Comparison of ENCODE assay signal across 9 mouse cellular contexts in genomic region chr11:77821648-77822047, GRCm38 (mm10). TPM values are rescaled to one million over a fixed set of nuclear protein-coding genes. Genes with fewer than 3 reads are reported as not detected.
DNase-seq lines count a peak whose midpoint lies in the region; ATAC-seq and TF ChIP-seq lines count a peak whose summit lies in the region.
"Had no signal": no experiment of that assay in that cellular context is flagged by ENCODE, and none has a peak within 500 bp of the region (broad histone marks: within the 10 kb centered on the region; RNA-seq: fewer than 3 reads in every experiment).

No protein-coding gene starts in this region.

- 20% methylated on average over 8 of the region's 8 CpGs for WGBS in heart, embryonic 11.5 days (ENCODE audit: insufficient replicate concordance)
- 56% methylated on average over 8 of the region's 8 CpGs for WGBS in spleen, adult 2 months

- no peaks in the 10 kb centered on the region for H3K9me3 ChIP-seq in heart, embryonic 11.5 days (replicated peaks; ENCODE audit: control insufficient read depth, low read length)
- H3K9me3 ChIP-seq: embryonic facial prominence, embryonic 12.5 days had no signal

- no peak overlapping the region for H3K27ac ChIP-seq in heart, embryonic 11.5 days (ENCODE audit: low read depth, low read length)
- H3K27ac ChIP-seq in spleen, adult 2 months (ENCODE audit: insufficient read depth, low read length), result no peak overlapping the region
- H3K27ac ChIP-seq: embryonic facial prominence, embryonic 12.5 days had no signal

- peak; percentile 57 to 66 for DNase-seq in heart, postnatal 36 days
- DNase-seq in spleen, adult 2 months (ENCODE audit: low read depth in 1 of 2, low spot score in 2 of 2), result peak in 1 of 2 experiments; percentile 31
- DNase-seq in spleen, adult 12 weeks (ENCODE audit: low spot score), result no peak
- peak; percentile 80 for DNase-seq in brain, adult 2 months (ENCODE audit: low read depth, low spot score)
- DNase-seq in forelimb bud, embryonic 11.5 days (ENCODE audit: low read depth, low spot score), result peak; percentile 36

- no peak for ATAC-seq in heart, embryonic 11.5 days (replicated peaks; ENCODE audit: insufficient number of reproducible peaks, low FRiP score, low TSS enrichment)
- ATAC-seq in megakaryocyte progenitor cell, adult 5-6 weeks (replicated peaks; ENCODE audit: poor library complexity), result 0 out of 2 replicates have a peak, but pooled peaks have one; percentile 56
- no peak for ATAC-seq in inflammation-experienced regulatory T-cells, adult 6 months

- H3K27me3 ChIP-seq in heart, embryonic 11.5 days (ENCODE audit: control insufficient read depth, insufficient read depth, low read length), result no peaks in the 10 kb centered on the region
- no peaks in the 10 kb centered on the region for H3K27me3 ChIP-seq in spleen, adult 2 months (ENCODE audit: control insufficient read depth, insufficient read depth, low read length)
- H3K27me3 ChIP-seq: embryonic facial prominence, embryonic 12.5 days had no signal

- peaks cover 11% of the 10 kb centered on the region for H3K4me1 ChIP-seq in heart, embryonic 11.5 days (ENCODE audit: control insufficient read depth, insufficient read depth, low read length)
- no peaks in the 10 kb centered on the region for H3K4me1 ChIP-seq in spleen, adult 2 months (ENCODE audit: control insufficient read depth, insufficient read depth, insufficient read length)

- intact Hi-C loops in heart, postnatal 36 days (cut with DNase I), result loop anchor here (10.0 kb wide), 1 partner anchor 353 kb away; the partner anchor contains the start of genes Nek8 and Tlcd1

- TF ChIP-seq POLR2A in spleen, adult 2 months (IDR thresholded peaks at IDR 0.05; ENCODE audit: low read depth, low read length), result no peak

- TF ChIP-seq CTCF in spleen, adult 2 months (IDR thresholded peaks at IDR 0.05; ENCODE audit: extremely low read depth, insufficient read depth, insufficient read length, insufficient replicate concordance), result peak; percentile 77; the same call in 1 of the 2 replicates

- no peak overlapping the region for H3K4me3 ChIP-seq in heart, embryonic 11.5 days (ENCODE audit: low read depth, low read length)
- H3K4me3 ChIP-seq in spleen, adult 2 months (ENCODE audit: extremely low read depth, insufficient read depth, insufficient read length), result no peak overlapping the region
- H3K4me3 ChIP-seq: embryonic facial prominence, embryonic 12.5 days had no signal

- no peak overlapping the region for H3K4me2 ChIP-seq in heart, embryonic 11.5 days
- H3K4me2 ChIP-seq: embryonic facial prominence, embryonic 12.5 days had no signal

- H3K9ac ChIP-seq in heart, embryonic 11.5 days (ENCODE audit: low read depth, low read length), result no peak overlapping the region; the same call in 1 of the 2 replicates
- H3K9ac ChIP-seq: embryonic facial prominence, embryonic 12.5 days had no signal

- H3K36me3 ChIP-seq in heart, embryonic 11.5 days (ENCODE audit: control insufficient read depth, insufficient read depth, low read length), result peaks cover 35% of the 10 kb centered on the region
- H3K36me3 ChIP-seq in spleen, adult 2 months (ENCODE audit: control insufficient read depth, insufficient read depth, low read length), result peaks cover 46% of the 10 kb centered on the region

RNA-seq across cellular contexts. Expression of gene Gm10277, which starts 34.1 kb away (rescaled TPM):
- not detected for total RNA-seq in heart, postnatal 36 days (2021)
- polyA plus RNA-seq in heart, embryonic 11.5 days (2014; fragmentation: Nextera tagmentation; extraction: Ambion mirVana), result 0.55 and 0.87 TPM in 2 replicates
- polyA plus RNA-seq in spleen, adult 2 months (2012; rRNA removed), result not detected in 2 replicates
- not detected in 2 replicates for total RNA-seq in megakaryocyte progenitor cell, adult 5-6 weeks (2015)
- total RNA-seq in megakaryocyte progenitor cell, adult 5-6 weeks (2017), result not detected in 2 replicates
- polyA plus RNA-seq in inflammation-experienced regulatory T-cells, adult 6 months (2017; shearing (Covaris generic)), result under 1 TPM in 2 of 3 experiments, not detected in 1; 0.15 to 0.58 TPM

RNA-seq across cellular contexts. Expression of gene Myo18a, which starts 58.6 kb away (rescaled TPM):
- 100 to 1,000 TPM; 256 to 280 TPM for total RNA-seq in heart, postnatal 36 days (2021)
- 94.0 and 96.7 TPM in 2 replicates for polyA plus RNA-seq in heart, embryonic 11.5 days (2014; fragmentation: Nextera tagmentation; extraction: Ambion mirVana)
- polyA plus RNA-seq in spleen, adult 2 months (2012; rRNA removed), result 52.3 and 54.5 TPM in 2 replicates
- total RNA-seq in megakaryocyte progenitor cell, adult 5-6 weeks (2015), result 23.1 and 25.1 TPM in 2 replicates
- 71.4 and 99.8 TPM in 2 replicates for total RNA-seq in megakaryocyte progenitor cell, adult 5-6 weeks (2017)
- 10 to 100 TPM; 23.8 to 27.3 (median 25.1) TPM for polyA plus RNA-seq in inflammation-experienced regulatory T-cells, adult 6 months (2017; shearing (Covaris generic))
